25 mouse cellular contexts compared by ENCODE assay signal in genomic region chr17:46551369-46551768, GRCm38 (mm10). TPM values are rescaled to one million over a fixed set of nuclear protein-coding genes. Genes with fewer than 3 reads are reported as not detected.
DNase-seq lines count a peak whose midpoint lies in the region; ATAC-seq and TF ChIP-seq lines count a peak whose summit lies in the region.
"Had no signal": no experiment of that assay in that cellular context is flagged by ENCODE, and none has a peak within 500 bp of the region (broad histone marks: within the 10 kb centered on the region; RNA-seq: fewer than 3 reads in every experiment).

No protein-coding gene starts in this region.

- H3K9me3 ChIP-seq in heart, embryonic 11.5 days (replicated peaks; ENCODE audit: control insufficient read depth, low read length): no peaks in the 10 kb centered on the region
- H3K9me3 ChIP-seq in heart, postnatal 0 days (replicated peaks; ENCODE audit: control insufficient read depth, low read length): no peaks in the 10 kb centered on the region
- H3K9me3 ChIP-seq: forebrain, embryonic 12.5 days; G1E; hindbrain, embryonic 10.5 days; limb, embryonic 13.5 days; liver, embryonic 13.5 days had no signal

- no peak for ATAC-seq in heart, embryonic 11.5 days (replicated peaks; ENCODE audit: insufficient number of reproducible peaks, low FRiP score, low TSS enrichment)
- no peak for ATAC-seq in heart, postnatal 0 days (ENCODE audit: insufficient read depth, low read depth)
- ATAC-seq: hindbrain, postnatal 0 days; intestine, postnatal 0 days; midbrain, embryonic 16.5 days had no signal

- H3K4me3 ChIP-seq in heart, embryonic 11.5 days (ENCODE audit: low read depth, low read length): no peak overlapping the region
- no peak overlapping the region for H3K4me3 ChIP-seq in heart, postnatal 0 days (ENCODE audit: low read depth, low read length)
- H3K4me3 ChIP-seq: forebrain, embryonic 12.5 days; hindbrain, embryonic 10.5 days; limb, embryonic 13.5 days; liver, embryonic 13.5 days had no signal

- peaks cover 44% of the 10 kb centered on the region for H3K4me1 ChIP-seq in heart, embryonic 11.5 days (ENCODE audit: control insufficient read depth, insufficient read depth, low read length)
- peaks cover 19% of the 10 kb centered on the region for H3K4me1 ChIP-seq in heart, postnatal 0 days (ENCODE audit: control insufficient read depth, insufficient read depth)

- 0 out of 2 replicates have a peak, but pooled peaks cover 2% of the 10 kb centered on the region for H3K27me3 ChIP-seq in heart, embryonic 11.5 days (ENCODE audit: control insufficient read depth, insufficient read depth, low read length)
- H3K27me3 ChIP-seq in heart, postnatal 0 days (ENCODE audit: control insufficient read depth, insufficient read depth, low read length): no peaks in the 10 kb centered on the region

- TF ChIP-seq CTCF in heart, postnatal 0 days (IDR thresholded peaks at IDR 0.05; ENCODE audit: low read depth): no peak

- peaks cover 31% of the 10 kb centered on the region for H3K36me3 ChIP-seq in heart, embryonic 11.5 days (ENCODE audit: control insufficient read depth, insufficient read depth, low read length)
- H3K36me3 ChIP-seq in heart, postnatal 0 days (replicated peaks; ENCODE audit: control insufficient read depth, insufficient read depth, low read length): peaks cover 36% of the 10 kb centered on the region

- 86% methylated on average over 6 of the region's 6 CpGs for WGBS in heart, embryonic 11.5 days (ENCODE audit: insufficient replicate concordance)
- 62% methylated on average over 6 of the region's 6 CpGs for WGBS in heart, postnatal 0 days

- H3K4me2 ChIP-seq in heart, embryonic 11.5 days: no peak overlapping the region
- H3K4me2 ChIP-seq in heart, postnatal 0 days (ENCODE audit: low read depth, low read length): no peak overlapping the region
- H3K4me2 ChIP-seq: forebrain, embryonic 12.5 days; limb, embryonic 13.5 days; liver, embryonic 13.5 days; lung, embryonic 14.5 days had no signal

- no peak overlapping the region for H3K9ac ChIP-seq in heart, embryonic 11.5 days (ENCODE audit: low read depth, low read length)
- no peak overlapping the region for H3K9ac ChIP-seq in heart, postnatal 0 days (replicated peaks; ENCODE audit: low read depth, low read length)
- H3K9ac ChIP-seq: forebrain, embryonic 12.5 days; limb, embryonic 13.5 days; liver, embryonic 13.5 days; lung, embryonic 14.5 days had no signal

- no peak overlapping the region for H3K27ac ChIP-seq in heart, embryonic 11.5 days (ENCODE audit: low read depth, low read length)
- H3K27ac ChIP-seq in heart, postnatal 0 days (ENCODE audit: low read depth): peak overlapping the region; percentile 27; the same call in 1 of the 2 replicates
- H3K27ac ChIP-seq: forebrain, embryonic 12.5 days; hindbrain, postnatal 0 days; kidney, postnatal 0 days; limb, embryonic 13.5 days; liver, embryonic 13.5 days had no signal

- TF ChIP-seq EP300 in heart, postnatal 0 days (IDR thresholded peaks at IDR 0.05; ENCODE audit: low read depth): no peak

- DNase-seq in cerebellum, adult 11-12 months: peak; percentile 48
- DNase-seq in cerebellum, adult 11 months: no peak
- DNase-seq in heart, adult 18-20 months: peak; percentile 31 to 51
- peak; percentile 71 for DNase-seq in 3T3-L1 (ENCODE audit: low read depth, low spot score)
- peak; percentile 8 for DNase-seq in heart, postnatal 0 days (ENCODE audit: low spot score)
- no peak for DNase-seq in spleen, adult 18-20 months
- no peak for DNase-seq in spleen, postnatal 4 days (ENCODE audit: low spot score in 2 of 2)
- DNase-seq: adrenal gland, adult 8-10 months; gastrocnemius, postnatal 25 days; layer of hippocampus, postnatal 36 days; liver, embryonic 13.5 days; lung, embryonic 14.5 days; lung, postnatal 36 days; right cerebral cortex, postnatal 14 days; thymus, postnatal 25 days had no signal

RNA-seq across cellular contexts. Expression of gene Srf, which starts 4.6 kb away (rescaled TPM):
- total RNA-seq in heart, adult 18-20 months (2021): 10 to 100 TPM; 88.4 to 93.6 TPM
- 14.6 and 15.0 TPM in 2 replicates for polyA plus RNA-seq in heart, embryonic 11.5 days (2014; fragmentation: Nextera tagmentation; extraction: Ambion mirVana)
- 192 and 271 TPM in 2 replicates for total RNA-seq in heart, postnatal 0 days (2014; rRNA removed; ENCODE audit: low replicate concordance)
- 6.4 and 8.8 TPM in 2 replicates for polyA plus RNA-seq in heart, postnatal 0 days (2015; fragmentation: Nextera tagmentation; extraction: Ambion mirVana)

RNA-seq across cellular contexts. Expression of gene Cul9, which starts 5.2 kb away (rescaled TPM):
- 10 to 100 TPM; 23.9 to 25.7 TPM for total RNA-seq in heart, adult 18-20 months (2021)
- 2.5 and 4.4 TPM in 2 replicates for polyA plus RNA-seq in heart, embryonic 11.5 days (2014; fragmentation: Nextera tagmentation; extraction: Ambion mirVana)
- total RNA-seq in heart, postnatal 0 days (2014; rRNA removed; ENCODE audit: low replicate concordance): 12.7 and 20.3 TPM in 2 replicates
- 4.9 and 6.1 TPM in 2 replicates for polyA plus RNA-seq in heart, postnatal 0 days (2015; fragmentation: Nextera tagmentation; extraction: Ambion mirVana)

RNA-seq across cellular contexts. Expression of gene Dnph1, which starts 54.9 kb away (rescaled TPM):
- total RNA-seq in heart, adult 18-20 months (2021): 1 to 10 TPM; 1.2 to 1.5 TPM
- 27.9 and 28.4 TPM in 2 replicates for polyA plus RNA-seq in heart, embryonic 11.5 days (2014; fragmentation: Nextera tagmentation; extraction: Ambion mirVana)
- 7.0 and 16.0 TPM in 2 replicates for total RNA-seq in heart, postnatal 0 days (2014; rRNA removed; ENCODE audit: low replicate concordance)
- polyA plus RNA-seq in heart, postnatal 0 days (2015; fragmentation: Nextera tagmentation; extraction: Ambion mirVana): 9.1 and 10.0 TPM in 2 replicates
- total RNA-seq: neutrophil, adult 5-6 weeks had no signal

Comparison
In these comparisons a context has a peak if more than half of its experiments do, and no peak if none do; other contexts are left out.
1. DNase-seq: peak in cerebellum, adult 11-12 months (single experiment), heart, adult 18-20 months (2 of 2), 3T3-L1 (single experiment) and heart, postnatal 0 days (single experiment); none in cerebellum, adult 11 months (single experiment), spleen, adult 18-20 months (0 of 2) and spleen, postnatal 4 days (0 of 2).